Mouse (Mus musculus) heart, adult 2 months (tissue): ENCODE data around the gene Vps54.
"Not testable (repeated sequence)": the region's sequence is repeated elsewhere in the genome, so short reads cannot be mapped to it uniquely, and the experiment has no call there.

Experiments
- CTCF ChIP-seq: fragments of 200-600 bp; IDR thresholded peaks from 2 replicates; pipeline ENCODE4 v1.8.1; 2022; ENCODE audit warnings: antibody characterized with exemption, mild to moderate bottlenecking, moderate library complexity
- EP300 ChIP-seq: fragments of 200-500 bp; IDR thresholded peaks from 2 replicates; pipeline ENCODE4 v1.6.1; 2011; ENCODE audit warnings: low read depth, low read length, control low read depth; ENCODE audit not compliant: insufficient read depth
- POLR2A ChIP-seq: fragments of 200-500 bp; IDR thresholded peaks from 2 replicates; pipeline ENCODE4 v1.6.1; 2011; ENCODE audit warnings: mild to moderate bottlenecking, low read depth, low read length, control low read depth; ENCODE audit not compliant: insufficient read depth

DNA sequence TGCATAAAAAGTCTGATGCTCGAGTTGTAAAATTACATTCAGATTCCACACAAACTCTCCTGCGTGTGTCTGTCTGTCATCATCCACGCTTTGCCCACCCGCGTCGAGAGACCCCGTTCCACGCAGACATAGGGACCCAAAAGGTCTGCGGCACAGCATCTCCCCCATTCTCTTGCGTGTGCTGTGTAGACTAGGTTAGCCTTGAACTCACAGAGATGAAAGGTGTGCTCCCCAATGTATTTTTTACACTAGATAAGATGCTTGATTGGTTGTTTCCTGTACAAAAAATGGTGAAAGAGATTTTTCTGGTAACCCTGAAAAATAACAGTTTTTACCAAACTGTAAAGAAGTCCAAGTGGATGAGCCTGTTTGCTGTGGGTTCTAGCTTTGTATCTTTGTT, 19.5 kb downstream of the Vps54 start:
- TF ChIP-seq CTCF, EP300, POLR2A: not testable (repeated sequence)
